In genomic region chr3:105872034-105872433, GRCm38 (mm10) we compare ENCODE assay signal across 14 mouse cellular contexts. TPM values are rescaled to one million over a fixed set of nuclear protein-coding genes. Genes with fewer than 3 reads are reported as not detected.
DNase-seq lines count a peak whose midpoint lies in the region; ATAC-seq and TF ChIP-seq lines count a peak whose summit lies in the region.
"Had no signal": no experiment of that assay in that cellular context is flagged by ENCODE, and none has a peak within 500 bp of the region (broad histone marks: within the 10 kb centered on the region; RNA-seq: fewer than 3 reads in every experiment).

No protein-coding gene starts in this region.

- no peaks in the 10 kb centered on the region for H3K79me2 ChIP-seq in heart, adult 2 months (replicated peaks; ENCODE audit: control insufficient read depth, insufficient read depth, low read length)

- no peaks in the 10 kb centered on the region for H3K9me3 ChIP-seq in intestine, embryonic 15.5 days
- no peaks in the 10 kb centered on the region for H3K9me3 ChIP-seq in stomach, embryonic 14.5 days (ENCODE audit: control insufficient read depth, low read depth, low read length)
- H3K9me3 ChIP-seq: embryonic facial prominence, embryonic 15.5 days; hindbrain, embryonic 15.5 days; limb, embryonic 13.5 days had no signal

- H3K4me2 ChIP-seq in intestine, embryonic 15.5 days (replicated peaks): no peak overlapping the region
- no peak overlapping the region for H3K4me2 ChIP-seq in stomach, embryonic 14.5 days (replicated peaks; ENCODE audit: low read depth, low read length)
- H3K4me2 ChIP-seq: embryonic facial prominence, embryonic 15.5 days; hindbrain, embryonic 15.5 days; limb, embryonic 13.5 days; midbrain, embryonic 11.5 days had no signal

- no peak for DNase-seq in heart, adult 2 months
- DNase-seq in heart, postnatal 4 days: no peak
- DNase-seq in ovary, adult 18-20 months (ENCODE audit: low spot score): peak; percentile 10
- DNase-seq in ovary, postnatal 14 days (ENCODE audit: low spot score): no peak
- no peak for DNase-seq in layer of hippocampus, postnatal 10 days (ENCODE audit: low spot score in 2 of 2)
- DNase-seq: right cerebral cortex, postnatal 14 days had no signal

- peak; percentile 36 for ATAC-seq in intestine, embryonic 15.5 days
- ATAC-seq in stomach, embryonic 14.5 days (ENCODE audit: insufficient number of reproducible peaks, insufficient read depth, low FRiP score, low read depth): no peak
- ATAC-seq in inflammation-experienced regulatory T-cells, adult 6 months: no peak

- peaks cover 18% of the 10 kb centered on the region for H3K4me1 ChIP-seq in heart, adult 2 months (ENCODE audit: control insufficient read depth, insufficient read depth, low read length)
- peaks cover 9% of the 10 kb centered on the region; the same call in 1 of the 2 replicates for H3K4me1 ChIP-seq in intestine, embryonic 15.5 days (replicated peaks)
- peaks cover 9% of the 10 kb centered on the region; the same call in 1 of the 2 replicates for H3K4me1 ChIP-seq in stomach, embryonic 14.5 days (ENCODE audit: control insufficient read depth, insufficient read depth, low read length)
- H3K4me1 ChIP-seq: embryonic facial prominence, embryonic 15.5 days; hindbrain, embryonic 15.5 days had no signal

- H3K4me3 ChIP-seq in heart, adult 2 months: no peak overlapping the region
- H3K4me3 ChIP-seq in intestine, embryonic 15.5 days (replicated peaks): no peak overlapping the region
- H3K4me3 ChIP-seq in stomach, embryonic 14.5 days (ENCODE audit: low read depth, low read length): no peak overlapping the region
- H3K4me3 ChIP-seq: embryonic facial prominence, embryonic 15.5 days; hindbrain, embryonic 15.5 days; limb, embryonic 13.5 days had no signal

- TF ChIP-seq POLR2A in heart, adult 2 months (IDR thresholded peaks at IDR 0.05; ENCODE audit: insufficient read depth, low read depth, low read length): no peak

- WGBS in heart, adult 2 months: 24% methylated on average over 6 of the region's 6 CpGs
- 44% methylated on average over 6 of the region's 6 CpGs for WGBS in intestine, embryonic 15.5 days
- 34% methylated on average over 6 of the region's 6 CpGs for whole genome bisulfite sequencing in stomach, embryonic 14.5 days

- intact Hi-C loops in heart, adult 2 months (cut with DNase I): no loop called here

- H3K36me3 ChIP-seq in heart, adult 2 months (ENCODE audit: control insufficient read depth, insufficient read depth, low read length): peaks cover 3% of the 10 kb centered on the region
- no peaks in the 10 kb centered on the region for H3K36me3 ChIP-seq in intestine, embryonic 15.5 days
- no peaks in the 10 kb centered on the region for H3K36me3 ChIP-seq in stomach, embryonic 14.5 days (ENCODE audit: control insufficient read depth, insufficient read depth, low read length)
- H3K36me3 ChIP-seq: embryonic facial prominence, embryonic 15.5 days; hindbrain, embryonic 15.5 days; limb, embryonic 13.5 days had no signal

- H3K27me3 ChIP-seq in heart, adult 2 months (ENCODE audit: control insufficient read depth, insufficient read depth, low read length): no peaks in the 10 kb centered on the region
- no peaks in the 10 kb centered on the region for H3K27me3 ChIP-seq in intestine, embryonic 15.5 days (replicated peaks)
- no peaks in the 10 kb centered on the region for H3K27me3 ChIP-seq in stomach, embryonic 14.5 days (ENCODE audit: control insufficient read depth, insufficient read depth, low read length)
- H3K27me3 ChIP-seq: CH12.LX; embryonic facial prominence, embryonic 15.5 days; hindbrain, embryonic 15.5 days; limb, embryonic 13.5 days had no signal

- no peak for TF ChIP-seq EP300 in heart, adult 2 months (IDR thresholded peaks at IDR 0.05; ENCODE audit: insufficient read depth, low read depth, low read length)

- peak overlapping the region; percentile 69 for H3K27ac ChIP-seq in heart, adult 2 months
- peak overlapping the region; percentile 30 for H3K27ac ChIP-seq in intestine, embryonic 15.5 days
- peak overlapping the region; percentile 53; the same call in 1 of the 2 replicates for H3K27ac ChIP-seq in stomach, embryonic 14.5 days (ENCODE audit: low read length)
- H3K27ac ChIP-seq: embryonic facial prominence, embryonic 15.5 days; hindbrain, embryonic 15.5 days; limb, embryonic 13.5 days had no signal

- H3K9ac ChIP-seq in heart, adult 2 months (ENCODE audit: low read depth, low read length): no peak overlapping the region
- H3K9ac ChIP-seq in intestine, embryonic 15.5 days: no peak overlapping the region
- no peak overlapping the region for H3K9ac ChIP-seq in stomach, embryonic 14.5 days (replicated peaks; ENCODE audit: low read depth, low read length)
- H3K9ac ChIP-seq: embryonic facial prominence, embryonic 15.5 days; hindbrain, embryonic 15.5 days; limb, embryonic 13.5 days had no signal

- TF ChIP-seq CTCF in heart, adult 2 months (IDR thresholded peaks at IDR 0.05): no peak

RNA-seq across cellular contexts. Expression of gene Tmigd3, which starts 1.3 kb away (rescaled TPM):
- under 1 TPM in 1 of 2 experiments, not detected in 1; 0.31 TPM for total RNA-seq in heart, adult 2 months (2021)
- polyA plus RNA-seq in heart, adult 2 months (2012; rRNA removed): 0.35 TPM in 1 of 2 replicates, not detected in the other
- under 1 TPM; 0.34 to 0.52 TPM for total RNA-seq in heart, postnatal 4 days (2021)
- polyA plus RNA-seq in intestine, embryonic 15.5 days (2015; fragmentation: Nextera tagmentation; extraction: Ambion mirVana): 0.24 and 0.52 TPM in 2 replicates
- not detected in 2 replicates for polyA plus RNA-seq in stomach, embryonic 14.5 days (2014; fragmentation: Nextera tagmentation; extraction: Ambion mirVana)
- under 1 TPM in 1 of 2 experiments, not detected in 1; 0.47 TPM for total RNA-seq in layer of hippocampus, postnatal 10 days (2021)
- polyA plus RNA-seq in inflammation-experienced regulatory T-cells, adult 6 months (2017; shearing (Covaris generic)): not detected
- polyA plus RNA-seq: hindbrain, embryonic 15.5 days; limb, embryonic 13.5 days; midbrain, embryonic 11.5 days had no signal

RNA-seq across cellular contexts. Expression of gene Adora3, which starts 1.4 kb away (rescaled TPM):
- total RNA-seq in heart, adult 2 months (2021): not detected
- polyA plus RNA-seq in heart, adult 2 months (2012; rRNA removed): 0.37 and 0.94 TPM in 2 replicates
- total RNA-seq in heart, postnatal 4 days (2021): not detected
- 0.15 and 0.39 TPM in 2 replicates for polyA plus RNA-seq in intestine, embryonic 15.5 days (2015; fragmentation: Nextera tagmentation; extraction: Ambion mirVana)
- polyA plus RNA-seq in stomach, embryonic 14.5 days (2014; fragmentation: Nextera tagmentation; extraction: Ambion mirVana): 0.33 TPM in 1 of 2 replicates, not detected in the other
- total RNA-seq in layer of hippocampus, postnatal 10 days (2021): 1 to 10 TPM in 1 of 2 experiments, under 1 TPM in 1; 0.34 to 1.1 TPM
- polyA plus RNA-seq in inflammation-experienced regulatory T-cells, adult 6 months (2017; shearing (Covaris generic)): under 1 TPM in 2 of 3 experiments, not detected in 1; 0.26 to 0.39 TPM
- polyA plus RNA-seq: midbrain, embryonic 11.5 days had no signal
